In genomic region chr11:84518261-84518660, GRCm38 (mm10) we compare ENCODE assay signal across 25 mouse cellular contexts. TPM values are rescaled to one million over a fixed set of nuclear protein-coding genes. Genes with fewer than 3 reads are reported as not detected.
DNase-seq lines count a peak whose midpoint lies in the region; ATAC-seq lines count a peak whose summit lies in the region.
"Had no signal": no experiment of that assay in that cellular context is flagged by ENCODE, and none has a peak within 500 bp of the region (broad histone marks: within the 10 kb centered on the region; RNA-seq: fewer than 3 reads in every experiment).

No protein-coding gene starts in this region.

- WGBS in embryonic facial prominence, embryonic 11.5 days, result 26% methylated on average over 5 of the region's 5 CpGs
- WGBS in embryonic facial prominence, embryonic 10.5 days, result 25% methylated on average over 5 of the region's 5 CpGs
- 21% methylated on average over 5 of the region's 5 CpGs for WGBS in midbrain, embryonic 15.5 days
- 24% methylated on average over 5 of the region's 5 CpGs for WGBS in neural tube, embryonic 15.5 days

- no peaks in the 10 kb centered on the region for H3K36me3 ChIP-seq in embryonic facial prominence, embryonic 11.5 days (replicated peaks; ENCODE audit: control insufficient read depth, insufficient read depth, low read depth, low read length)
- H3K36me3 ChIP-seq in embryonic facial prominence, embryonic 10.5 days (replicated peaks), result no peaks in the 10 kb centered on the region
- H3K36me3 ChIP-seq in midbrain, embryonic 15.5 days (replicated peaks), result no peaks in the 10 kb centered on the region
- H3K36me3 ChIP-seq in neural tube, embryonic 15.5 days, result no peaks in the 10 kb centered on the region
- H3K36me3 ChIP-seq: embryonic facial prominence, embryonic 13.5 days; stomach, embryonic 15.5 days had no signal

- H3K27me3 ChIP-seq in embryonic facial prominence, embryonic 11.5 days (ENCODE audit: control insufficient read depth, insufficient read depth, low read length), result peaks cover 69% of the 10 kb centered on the region
- H3K27me3 ChIP-seq in embryonic facial prominence, embryonic 10.5 days (replicated peaks; ENCODE audit: low read depth, poor library complexity, severe bottlenecking), result peaks cover 94% of the 10 kb centered on the region
- peaks cover 59% of the 10 kb centered on the region for H3K27me3 ChIP-seq in midbrain, embryonic 15.5 days (replicated peaks)
- H3K27me3 ChIP-seq in neural tube, embryonic 15.5 days (replicated peaks), result peaks cover 72% of the 10 kb centered on the region

- peak; percentile 15 for DNase-seq in embryonic facial prominence, embryonic 11.5 days (ENCODE audit: low spot score)
- DNase-seq in embryonic facial prominence, embryonic 10.5 days (ENCODE audit: low spot score), result no peak
- DNase-seq in retina, embryonic 14.5 days (ENCODE audit: low spot score), result peak; percentile 28
- DNase-seq in retina, postnatal 1 day, result no peak
- no peak for DNase-seq in layer of hippocampus, postnatal 10 days (ENCODE audit: low spot score in 2 of 2)
- DNase-seq in embryo, embryonic 11 days, result no peak
- DNase-seq: adrenal gland, postnatal 36 days; cerebellum, adult 9-10 months; gastrocnemius, postnatal 36 days; heart, postnatal 10 days; lung, postnatal 4 days; thymus, postnatal 36 days had no signal

- ATAC-seq in embryonic facial prominence, embryonic 11.5 days (replicated peaks; ENCODE audit: insufficient number of reproducible peaks, low FRiP score, low TSS enrichment, low read depth), result no peak
- ATAC-seq in midbrain, embryonic 15.5 days (replicated peaks), result no peak
- no peak for ATAC-seq in neural tube, embryonic 15.5 days (ENCODE audit: low FRiP score)
- ATAC-seq: forebrain, embryonic 13.5 days had no signal

- no peak overlapping the region for H3K4me2 ChIP-seq in embryonic facial prominence, embryonic 11.5 days (ENCODE audit: low read depth, low read length)
- H3K4me2 ChIP-seq in midbrain, embryonic 15.5 days, result peak overlapping the region; percentile 65; the same call in 1 of the 2 replicates
- H3K4me2 ChIP-seq in neural tube, embryonic 15.5 days, result peak overlapping the region; percentile 70
- H3K4me2 ChIP-seq: embryonic facial prominence, embryonic 13.5 days; heart, embryonic 11.5 days; stomach, embryonic 15.5 days had no signal

- peaks cover 3% of the 10 kb centered on the region; the same call in 1 of the 2 replicates for H3K4me1 ChIP-seq in embryonic facial prominence, embryonic 11.5 days (ENCODE audit: control insufficient read depth, insufficient read depth, low read length)
- peaks cover 15% of the 10 kb centered on the region for H3K4me1 ChIP-seq in embryonic facial prominence, embryonic 10.5 days
- peaks cover 11% of the 10 kb centered on the region for H3K4me1 ChIP-seq in midbrain, embryonic 15.5 days
- peaks cover 16% of the 10 kb centered on the region for H3K4me1 ChIP-seq in neural tube, embryonic 15.5 days

- H3K27ac ChIP-seq in embryonic facial prominence, embryonic 11.5 days (replicated peaks; ENCODE audit: low read depth, low read length), result no peak overlapping the region
- H3K27ac ChIP-seq in embryonic facial prominence, embryonic 10.5 days (replicated peaks), result no peak overlapping the region
- no peak overlapping the region; the same call in 1 of the 2 replicates for H3K27ac ChIP-seq in midbrain, embryonic 15.5 days
- H3K27ac ChIP-seq in neural tube, embryonic 15.5 days (replicated peaks), result 0 out of 2 replicates have a peak overlapping the region, but pooled peaks have one; percentile 83
- H3K27ac ChIP-seq: embryonic facial prominence, embryonic 13.5 days; forebrain, embryonic 13.5 days; kidney, postnatal 0 days; stomach, embryonic 15.5 days had no signal

- H3K9ac ChIP-seq in embryonic facial prominence, embryonic 11.5 days (replicated peaks; ENCODE audit: low read length), result no peak overlapping the region
- H3K9ac ChIP-seq in midbrain, embryonic 15.5 days, result no peak overlapping the region
- no peak overlapping the region for H3K9ac ChIP-seq in neural tube, embryonic 15.5 days (replicated peaks)
- H3K9ac ChIP-seq: embryonic facial prominence, embryonic 13.5 days; forebrain, embryonic 13.5 days; stomach, embryonic 15.5 days had no signal

- no peak overlapping the region for H3K4me3 ChIP-seq in embryonic facial prominence, embryonic 11.5 days (ENCODE audit: low read depth, low read length)
- H3K4me3 ChIP-seq in embryonic facial prominence, embryonic 10.5 days, result no peak overlapping the region
- peak overlapping the region; percentile 56 for H3K4me3 ChIP-seq in midbrain, embryonic 15.5 days
- H3K4me3 ChIP-seq in neural tube, embryonic 15.5 days (replicated peaks), result peak overlapping the region; percentile 50
- H3K4me3 ChIP-seq: embryonic facial prominence, embryonic 13.5 days; erythroblast, embryonic 14.5 days; forebrain, embryonic 13.5 days; myocyte; stomach, embryonic 15.5 days had no signal

- no peaks in the 10 kb centered on the region for H3K9me3 ChIP-seq in embryonic facial prominence, embryonic 11.5 days (replicated peaks; ENCODE audit: control insufficient read depth, low read length)
- no peaks in the 10 kb centered on the region for H3K9me3 ChIP-seq in embryonic facial prominence, embryonic 10.5 days
- H3K9me3 ChIP-seq in midbrain, embryonic 15.5 days, result no peaks in the 10 kb centered on the region
- H3K9me3 ChIP-seq in neural tube, embryonic 15.5 days (replicated peaks), result no peaks in the 10 kb centered on the region
- H3K9me3 ChIP-seq: forebrain, embryonic 13.5 days; stomach, embryonic 15.5 days had no signal

RNA-seq across cellular contexts. Expression of gene Aatf, which starts 4.9 kb away (rescaled TPM):
- polyA plus RNA-seq in embryonic facial prominence, embryonic 11.5 days (2014; fragmentation: Nextera tagmentation; extraction: Ambion mirVana), result 52.7 and 56.6 TPM in 2 replicates
- polyA plus RNA-seq in embryonic facial prominence, embryonic 10.5 days (2016; fragmentation: Nextera tagmentation; extraction: Ambion mirVana), result 57.9 and 58.3 TPM in 2 replicates
- 49.2 and 53.2 TPM in 2 replicates for polyA plus RNA-seq in midbrain, embryonic 15.5 days (2015; fragmentation: Nextera tagmentation; extraction: Ambion mirVana)
- 49.8 and 53.9 TPM in 2 replicates for polyA plus RNA-seq in neural tube, embryonic 15.5 days (2015; fragmentation: Nextera tagmentation; extraction: Ambion mirVana)
- 10 to 100 TPM; 21.9 to 24.9 TPM for total RNA-seq in layer of hippocampus, postnatal 10 days (2021)

RNA-seq across cellular contexts. Expression of gene Lhx1, which starts 7.1 kb away (rescaled TPM):
- polyA plus RNA-seq in embryonic facial prominence, embryonic 11.5 days (2014; fragmentation: Nextera tagmentation; extraction: Ambion mirVana), result 2.6 and 4.7 TPM in 2 replicates
- 1.4 and 2.4 TPM in 2 replicates for polyA plus RNA-seq in embryonic facial prominence, embryonic 10.5 days (2016; fragmentation: Nextera tagmentation; extraction: Ambion mirVana)
- polyA plus RNA-seq in midbrain, embryonic 15.5 days (2015; fragmentation: Nextera tagmentation; extraction: Ambion mirVana), result 36.8 and 43.3 TPM in 2 replicates
- 30.0 and 37.6 TPM in 2 replicates for polyA plus RNA-seq in neural tube, embryonic 15.5 days (2015; fragmentation: Nextera tagmentation; extraction: Ambion mirVana)
- total RNA-seq in layer of hippocampus, postnatal 10 days (2021), result 1 to 10 TPM; 1.3 to 2.0 TPM
- total RNA-seq: adrenal gland, postnatal 36 days; gastrocnemius, adult 18-20 months; gastrocnemius, postnatal 36 days; heart, postnatal 10 days; liver, adult 2 months; megakaryocyte-erythroid progenitor cell, adult 5-6 weeks had no signal
- polyA plus RNA-seq: erythroblast, embryonic 14.5 days; liver, adult 2 months; lung, embryonic 16.5 days; myocyte had no signal

Comparison
In these comparisons a context has a peak if more than half of its experiments do, and no peak if none do; other contexts are left out.
1. DNase-seq: peak in embryonic facial prominence, embryonic 11.5 days (single experiment) and retina, embryonic 14.5 days (single experiment); none in embryonic facial prominence, embryonic 10.5 days (single experiment), retina, postnatal 1 day (single experiment), layer of hippocampus, postnatal 10 days (0 of 2) and embryo, embryonic 11 days (single experiment).
2. H3K4me3 ChIP-seq: peak in midbrain, embryonic 15.5 days (single experiment) and neural tube, embryonic 15.5 days (single experiment); none in embryonic facial prominence, embryonic 11.5 days (single experiment) and embryonic facial prominence, embryonic 10.5 days (single experiment).